Mouse (Mus musculus) E14TG2a.4 (cell line): ENCODE measurements around the gene Zfc3h1.

ENCODE experiments used
- CTCF ChIP-seq: conservative IDR thresholded peaks from 2 replicates; pipeline ENCODE4 v1.5.1; 2014; ENCODE audit warnings: low read length
- NANOG ChIP-seq: IDR thresholded peaks from 2 replicates; pipeline ENCODE4 v1.6.1; 2014; ENCODE audit warnings: borderline replicate concordance, low read length, mixed read lengths

DNA sequence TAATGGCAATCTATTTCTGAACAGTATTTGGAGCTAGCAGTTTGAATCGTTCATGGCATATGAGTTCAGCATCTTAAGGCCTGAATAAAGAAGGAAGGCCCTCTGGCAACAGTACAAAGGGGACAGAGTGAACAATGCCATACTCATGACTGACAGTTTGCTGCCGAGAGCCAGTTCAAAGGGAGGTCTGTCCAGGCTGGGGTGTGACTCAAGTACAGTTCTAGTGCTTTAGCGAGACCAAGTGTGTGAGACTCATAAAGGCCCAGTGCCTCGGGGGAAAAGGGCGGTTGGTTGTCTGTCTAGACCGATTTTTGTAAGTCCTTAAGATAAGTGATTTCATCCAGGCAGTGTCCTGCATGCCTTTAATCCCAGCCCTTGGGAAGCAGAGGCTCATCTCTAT is 30.2 kb upstream of the Zfc3h1 start:
- no peak for TF ChIP-seq CTCF
- TF ChIP-seq NANOG: no peak
